Mouse (Mus musculus): ENCODE data around the gene Uqcrc2. TPM values are rescaled to one million over a fixed set of nuclear protein-coding genes. Genes with fewer than 3 reads are reported as not detected.

Gene Uqcrc2
- polyA plus RNA-seq, 1 experiment from 2014 or later: 181 TPM

DNA sequence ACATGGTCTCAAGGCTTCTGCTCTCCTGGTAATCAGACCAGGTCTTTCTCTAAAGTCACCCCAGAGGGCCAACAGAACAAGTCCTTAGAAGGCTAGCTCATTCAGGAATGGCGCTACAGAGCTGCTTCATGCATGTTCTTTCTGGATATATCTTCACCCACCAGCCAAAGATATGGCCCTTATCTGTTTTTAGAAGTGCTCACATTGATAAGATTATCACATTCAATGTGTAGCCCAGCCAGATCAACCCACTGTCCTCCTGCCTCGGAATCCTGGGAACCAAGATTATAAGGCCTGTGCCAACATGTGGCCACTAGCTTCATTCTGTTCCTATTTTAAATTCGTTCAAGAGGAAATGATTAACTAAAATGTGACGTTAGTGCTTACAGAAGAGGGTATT lies 47.0 kb downstream of the Uqcrc2 start:
- Histone ChIP-seq H3K27ac (ENCODE audit: low read length) (no peak overlapping the region), H3K36me3 (ENCODE audit: control insufficient read depth, insufficient read depth, low read length) (no peaks in the 10 kb centered on the region), H3K4me3 (ENCODE audit: low read length) (no peak overlapping the region), H3K27me3 (ENCODE audit: control insufficient read depth, insufficient read depth, low read depth, low read length) (no peaks in the 10 kb centered on the region), H3K4me1 (replicated peaks; ENCODE audit: control insufficient read depth, insufficient read depth, low read length) (peaks cover 37% of the 10 kb centered on the region), H3K9me3 (ENCODE audit: control insufficient read depth, low read length) (no peaks in the 10 kb centered on the region), H3K9ac (ENCODE audit: low read length) (no peak overlapping the region), H3K4me2 (ENCODE audit: low read depth, low read length) (no peak overlapping the region)
- no peak for ATAC-seq (ENCODE audit: low read depth)
- 53% methylated on average over 4 of the region's 4 CpGs for WGBS

DNA sequence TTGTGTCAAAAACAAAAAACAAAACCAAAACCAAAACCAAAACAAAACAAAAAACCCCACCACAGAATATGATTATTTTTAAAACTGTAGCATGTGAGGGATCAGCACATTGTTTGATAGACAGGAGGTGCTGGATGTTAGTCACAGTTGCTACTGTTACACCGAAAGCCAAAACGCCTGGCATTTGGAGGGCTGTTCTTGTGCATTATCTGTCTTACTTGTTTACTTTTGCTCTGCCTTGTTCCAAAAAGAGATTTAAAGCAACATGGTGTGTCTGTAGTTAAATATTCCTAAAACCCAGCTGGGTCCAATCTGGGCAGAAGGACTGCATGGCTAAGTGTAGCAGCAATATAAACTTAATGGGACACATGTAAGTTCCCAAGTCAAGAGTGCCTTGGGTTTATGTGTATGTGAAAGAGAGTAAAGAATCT lies 49.8 kb downstream of the Uqcrc2 start:
- no peaks in the 10 kb centered on the region for H3K9me3 ChIP-seq (ENCODE audit: control insufficient read depth, low read length)
- H3K9ac ChIP-seq (ENCODE audit: low read length): no peak overlapping the region
- peak overlapping the region; percentile 25 for H3K4me2 ChIP-seq (ENCODE audit: low read depth, low read length)
- peaks cover 20% of the 10 kb centered on the region for H3K4me1 ChIP-seq (replicated peaks; ENCODE audit: control insufficient read depth, insufficient read depth, low read length)
- H3K27ac ChIP-seq (ENCODE audit: low read length): peak overlapping the region; percentile 67
- H3K27me3 ChIP-seq (ENCODE audit: control insufficient read depth, insufficient read depth, low read depth, low read length): no peaks in the 10 kb centered on the region
- no peaks in the 10 kb centered on the region for H3K36me3 ChIP-seq (ENCODE audit: control insufficient read depth, insufficient read depth, low read length)
- ATAC-seq (ENCODE audit: low read depth): peak; percentile 90
- H3K4me3 ChIP-seq (ENCODE audit: low read length): no peak overlapping the region
- WGBS: 50% methylated on average over 2 of the region's 2 CpGs

DNA sequence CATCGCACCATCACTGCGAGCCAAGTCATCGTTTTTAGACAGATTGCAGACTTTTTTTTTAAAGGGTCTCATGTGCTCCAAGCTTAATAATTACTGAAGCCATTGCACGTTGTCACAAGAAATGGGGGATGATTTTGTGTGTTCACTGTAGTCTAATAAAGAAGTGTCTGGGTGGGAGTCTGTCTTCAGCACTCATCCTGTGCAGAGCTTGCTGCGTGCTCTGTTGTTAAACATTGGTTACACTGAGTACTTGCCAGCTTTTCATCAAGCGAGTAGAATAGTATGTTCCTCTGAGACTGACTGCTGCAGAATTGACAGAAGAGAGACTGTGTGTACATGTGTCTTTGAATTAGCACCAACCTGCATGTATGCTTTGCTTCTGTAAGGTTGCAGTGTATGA lies 50.3 kb downstream of the Uqcrc2 start:
- Histone ChIP-seq H3K9ac (ENCODE audit: low read length) (no peak overlapping the region), H3K4me1 (replicated peaks; ENCODE audit: control insufficient read depth, insufficient read depth, low read length) (peaks cover 15% of the 10 kb centered on the region), H3K9me3 (ENCODE audit: control insufficient read depth, low read length) (no peaks in the 10 kb centered on the region), H3K4me2 (ENCODE audit: low read depth, low read length) (peak overlapping the region; percentile 25), H3K4me3 (ENCODE audit: low read length) (no peak overlapping the region), H3K27me3 (ENCODE audit: control insufficient read depth, insufficient read depth, low read depth, low read length) (no peaks in the 10 kb centered on the region), H3K36me3 (ENCODE audit: control insufficient read depth, insufficient read depth, low read length) (no peaks in the 10 kb centered on the region), H3K27ac (ENCODE audit: low read length) (peak overlapping the region; percentile 67)
- WGBS: 53% methylated on average over 6 of the region's 6 CpGs
- ATAC-seq (ENCODE audit: low read depth): peak; percentile 79

DNA sequence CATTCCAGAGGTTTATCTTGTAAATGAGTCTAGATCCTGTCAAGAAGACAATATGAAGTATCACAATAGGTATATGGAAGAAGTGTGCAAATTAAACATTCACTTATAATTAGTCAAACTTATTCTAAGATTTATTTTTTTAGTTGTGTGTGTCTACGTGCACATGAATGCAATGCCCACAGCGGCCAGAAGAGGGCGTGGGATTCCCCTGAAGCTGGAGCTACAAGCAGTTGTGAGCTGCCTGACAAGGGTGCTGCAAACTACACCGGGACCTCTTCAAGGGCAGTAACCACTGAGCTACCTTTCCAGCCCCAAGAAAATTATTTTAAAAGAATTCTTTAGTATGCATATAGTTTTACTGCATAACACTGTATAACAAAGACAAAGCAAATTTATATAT lies 55.7 kb downstream of the Uqcrc2 start:
- no peaks in the 10 kb centered on the region for H3K27me3 ChIP-seq (ENCODE audit: control insufficient read depth, insufficient read depth, low read depth, low read length)
- no peak for ATAC-seq (ENCODE audit: low read depth)
- no peak overlapping the region for H3K4me2 ChIP-seq (ENCODE audit: low read depth, low read length)
- H3K4me1 ChIP-seq (replicated peaks; ENCODE audit: control insufficient read depth, insufficient read depth, low read length): peaks cover 2% of the 10 kb centered on the region; the same call in 1 of the 2 replicates
- no peak overlapping the region for H3K27ac ChIP-seq (ENCODE audit: low read length)
- no peak overlapping the region for H3K9ac ChIP-seq (ENCODE audit: low read length)
- WGBS: 76% methylated on average over 4 of the region's 4 CpGs
- H3K36me3 ChIP-seq (ENCODE audit: control insufficient read depth, insufficient read depth, low read length): no peaks in the 10 kb centered on the region
- H3K4me3 ChIP-seq (ENCODE audit: low read length): no peak overlapping the region
- no peaks in the 10 kb centered on the region for H3K9me3 ChIP-seq (ENCODE audit: control insufficient read depth, low read length)

DNA sequence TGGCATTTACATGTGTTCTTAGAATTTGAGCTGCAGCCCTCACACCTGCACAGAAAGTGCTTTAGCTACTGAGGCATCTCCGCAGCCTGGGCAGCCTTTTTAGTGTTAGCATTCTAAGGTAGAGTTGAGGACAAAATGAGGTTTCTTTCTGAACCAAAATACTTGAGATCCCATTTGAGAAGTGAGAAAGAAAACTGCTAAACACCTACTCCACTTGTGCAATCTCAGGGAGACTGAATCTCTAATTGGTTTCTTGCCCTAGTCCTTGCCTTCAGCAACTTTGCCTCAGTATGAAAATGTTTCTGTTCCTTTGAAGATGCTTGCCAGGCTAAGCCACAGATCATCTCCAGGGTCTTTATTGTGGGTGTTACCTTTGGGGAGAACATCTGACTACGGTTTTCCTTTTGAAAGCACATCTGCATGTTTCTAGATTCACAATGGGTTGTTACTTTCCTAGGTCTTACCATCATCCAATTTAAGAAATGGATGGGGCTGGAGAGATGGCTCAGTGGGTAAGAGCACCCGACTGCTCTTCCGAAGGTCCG lies 58.9 kb downstream of the Uqcrc2 start:
- H3K4me2 ChIP-seq (ENCODE audit: low read depth, low read length): no peak overlapping the region
- H3K9me3 ChIP-seq (ENCODE audit: control insufficient read depth, low read length): no peaks in the 10 kb centered on the region
- no peaks in the 10 kb centered on the region for H3K36me3 ChIP-seq (ENCODE audit: control insufficient read depth, insufficient read depth, low read length)
- no peaks in the 10 kb centered on the region for H3K4me1 ChIP-seq (replicated peaks; ENCODE audit: control insufficient read depth, insufficient read depth, low read length)
- no peak for ATAC-seq (ENCODE audit: low read depth)
- no peak overlapping the region for H3K4me3 ChIP-seq (ENCODE audit: low read length)
- no peak overlapping the region for H3K9ac ChIP-seq (ENCODE audit: low read length)
- no peaks in the 10 kb centered on the region for H3K27me3 ChIP-seq (ENCODE audit: control insufficient read depth, insufficient read depth, low read depth, low read length)
- no peak overlapping the region for H3K27ac ChIP-seq (ENCODE audit: low read length)
- 96% methylated on average over 5 of the region's 5 CpGs for WGBS

DNA sequence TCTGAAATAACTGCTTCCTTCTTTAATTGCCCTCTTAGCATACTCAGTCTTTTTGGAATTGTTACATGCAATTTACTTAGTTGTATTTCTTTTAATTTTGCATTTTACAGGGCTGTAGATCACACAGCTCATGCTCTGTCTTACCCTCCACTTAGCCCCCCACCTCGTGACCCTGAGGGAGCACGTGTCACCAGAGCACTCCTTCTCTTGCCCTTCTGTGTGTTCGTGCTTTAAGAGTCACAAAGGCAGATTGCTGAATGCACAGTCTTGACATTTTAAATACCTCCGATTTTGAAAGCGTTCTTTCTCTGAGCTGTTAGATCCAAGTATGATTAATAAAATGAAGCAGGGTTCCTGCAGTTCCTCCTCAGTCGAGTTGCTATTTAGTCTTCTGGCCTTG lies 60.2 kb downstream of the Uqcrc2 start:
- Histone ChIP-seq H3K9ac (ENCODE audit: low read length) (no peak overlapping the region), H3K4me3 (ENCODE audit: low read length) (no peak overlapping the region), H3K27me3 (ENCODE audit: control insufficient read depth, insufficient read depth, low read depth, low read length) (no peaks in the 10 kb centered on the region), H3K27ac (ENCODE audit: low read length) (no peak overlapping the region), H3K36me3 (ENCODE audit: control insufficient read depth, insufficient read depth, low read length) (no peaks in the 10 kb centered on the region), H3K9me3 (ENCODE audit: control insufficient read depth, low read length) (no peaks in the 10 kb centered on the region), H3K4me2 (ENCODE audit: low read depth, low read length) (no peak overlapping the region), H3K4me1 (replicated peaks; ENCODE audit: control insufficient read depth, insufficient read depth, low read length) (no peaks in the 10 kb centered on the region)
- ATAC-seq (ENCODE audit: low read depth): no peak
- WGBS: 35% methylated on average over 6 of the region's 6 CpGs

DNA sequence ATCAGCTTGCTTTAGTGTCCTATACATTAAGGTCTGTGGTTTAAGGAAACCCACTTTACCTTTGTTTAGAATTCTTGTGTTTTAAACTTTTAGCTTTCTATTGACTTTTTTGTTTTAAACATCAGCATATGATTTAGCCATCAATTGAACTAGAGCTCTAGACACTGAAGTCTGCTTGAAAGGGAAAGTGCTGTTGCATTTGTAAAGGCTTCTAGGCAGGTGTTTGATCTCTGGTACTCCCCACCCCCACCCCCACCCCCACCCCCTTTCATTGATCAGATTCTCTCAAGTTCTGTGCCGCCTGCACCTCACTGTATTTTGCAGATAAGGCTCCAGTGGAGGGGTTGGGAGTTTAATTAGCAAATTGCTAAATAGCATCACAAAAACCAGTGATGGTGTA lies 60.7 kb downstream of the Uqcrc2 start:
- 79% methylated on average over 1 of the region's 1 CpGs for WGBS
- no peak overlapping the region for H3K9ac ChIP-seq (ENCODE audit: low read length)
- H3K27me3 ChIP-seq (ENCODE audit: control insufficient read depth, insufficient read depth, low read depth, low read length): no peaks in the 10 kb centered on the region

DNA sequence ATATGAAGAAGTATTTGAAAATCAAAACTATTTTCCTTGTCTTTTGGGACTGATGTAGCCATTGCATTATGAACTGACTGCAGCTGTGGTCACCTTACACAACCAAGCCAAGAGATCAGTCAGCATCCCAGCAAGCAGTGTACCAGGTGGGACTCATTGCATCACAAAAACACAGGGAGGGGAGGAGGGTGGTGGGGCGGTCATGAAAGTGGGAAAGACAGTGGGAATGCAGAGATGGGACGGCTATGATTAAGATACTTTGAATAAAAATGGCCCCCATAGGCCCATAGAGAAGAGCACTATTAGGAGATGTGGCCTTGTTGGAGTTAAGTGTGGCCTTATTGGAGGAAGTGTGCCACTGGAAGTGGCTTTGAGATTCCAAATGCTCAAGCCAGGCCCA lies 61.4 kb downstream of the Uqcrc2 start:
- Histone ChIP-seq H3K4me3 (ENCODE audit: low read length) (no peak overlapping the region), H3K4me1 (replicated peaks; ENCODE audit: control insufficient read depth, insufficient read depth, low read length) (no peaks in the 10 kb centered on the region), H3K4me2 (ENCODE audit: low read depth, low read length) (no peak overlapping the region), H3K9ac (ENCODE audit: low read length) (no peak overlapping the region), H3K27ac (ENCODE audit: low read length) (no peak overlapping the region), H3K9me3 (ENCODE audit: control insufficient read depth, low read length) (no peaks in the 10 kb centered on the region), H3K36me3 (ENCODE audit: control insufficient read depth, insufficient read depth, low read length) (no peaks in the 10 kb centered on the region), H3K27me3 (ENCODE audit: control insufficient read depth, insufficient read depth, low read depth, low read length) (no peaks in the 10 kb centered on the region)
- 92% methylated on average over 2 of the region's 2 CpGs for WGBS
- no peak for ATAC-seq (ENCODE audit: low read depth)

More for the DNA sequence above, 60.7 kb downstream of the Uqcrc2 start:
- no peak overlapping the region for H3K4me3 ChIP-seq (ENCODE audit: low read length)
- no peak overlapping the region for H3K4me2 ChIP-seq (ENCODE audit: low read depth, low read length)
- ATAC-seq (ENCODE audit: low read depth): no peak
- no peaks in the 10 kb centered on the region for H3K9me3 ChIP-seq (ENCODE audit: control insufficient read depth, low read length)
- no peaks in the 10 kb centered on the region for H3K36me3 ChIP-seq (ENCODE audit: control insufficient read depth, insufficient read depth, low read length)
- H3K4me1 ChIP-seq (replicated peaks; ENCODE audit: control insufficient read depth, insufficient read depth, low read length): no peaks in the 10 kb centered on the region
- H3K27ac ChIP-seq (ENCODE audit: low read length): no peak overlapping the region

DNA sequence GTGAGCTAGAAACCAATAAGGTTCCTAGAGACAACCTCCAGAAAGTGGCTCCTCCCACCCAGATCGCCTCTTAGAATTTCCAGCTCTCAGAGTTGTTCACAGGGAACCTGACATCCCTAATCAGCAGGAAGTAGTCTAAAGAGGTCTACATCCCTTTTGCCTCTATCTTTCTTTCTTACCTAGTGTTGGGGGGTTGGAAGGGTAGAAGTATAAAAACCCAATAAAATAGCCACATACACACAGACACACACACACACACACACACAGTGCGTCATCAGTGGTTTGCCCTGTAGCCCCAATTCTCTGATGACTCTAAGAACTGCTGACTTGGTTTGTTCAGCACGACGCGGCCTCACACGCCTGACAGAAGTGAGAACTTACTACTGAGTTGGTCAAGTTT lies 64.6 kb downstream of the Uqcrc2 start:
- no peak overlapping the region for H3K4me2 ChIP-seq (ENCODE audit: low read depth, low read length)
- H3K27me3 ChIP-seq (ENCODE audit: control insufficient read depth, insufficient read depth, low read depth, low read length): no peaks in the 10 kb centered on the region
- H3K9me3 ChIP-seq (ENCODE audit: control insufficient read depth, low read length): no peaks in the 10 kb centered on the region
- ATAC-seq (ENCODE audit: low read depth): no peak
- no peak overlapping the region for H3K4me3 ChIP-seq (ENCODE audit: low read length)
- no peak overlapping the region for H3K9ac ChIP-seq (ENCODE audit: low read length)
- no peaks in the 10 kb centered on the region for H3K4me1 ChIP-seq (replicated peaks; ENCODE audit: control insufficient read depth, insufficient read depth, low read length)
- 87% methylated on average over 6 of the region's 6 CpGs for WGBS
- no peaks in the 10 kb centered on the region for H3K36me3 ChIP-seq (ENCODE audit: control insufficient read depth, insufficient read depth, low read length)
- H3K27ac ChIP-seq (ENCODE audit: low read length): no peak overlapping the region

DNA sequence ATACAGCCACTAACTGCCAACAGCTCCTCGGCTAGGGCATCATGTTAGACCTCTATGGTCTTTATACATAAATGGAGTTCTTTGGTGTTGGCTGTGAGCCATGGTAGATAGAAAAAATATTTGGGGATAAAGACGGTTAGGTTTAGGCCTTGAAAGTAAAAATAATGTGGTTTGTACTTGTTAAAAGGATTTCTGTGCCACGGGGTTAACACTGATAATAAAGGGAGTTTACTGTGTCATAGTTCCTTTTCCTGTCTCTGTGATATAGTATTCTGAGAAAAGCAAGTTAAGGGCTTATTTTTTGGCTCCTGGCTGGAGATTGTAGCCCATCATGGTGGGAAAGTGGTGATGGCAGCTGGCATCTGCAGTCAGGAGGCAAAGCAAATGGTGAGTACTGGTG lies 68.9 kb downstream of the Uqcrc2 start:
- no peaks in the 10 kb centered on the region for H3K27me3 ChIP-seq (ENCODE audit: control insufficient read depth, insufficient read depth, low read depth, low read length)
- H3K9ac ChIP-seq (ENCODE audit: low read length): no peak overlapping the region
- 44% methylated on average over 3 of the region's 3 CpGs for WGBS
- no peaks in the 10 kb centered on the region for H3K36me3 ChIP-seq (ENCODE audit: control insufficient read depth, insufficient read depth, low read length)
- H3K4me2 ChIP-seq (ENCODE audit: low read depth, low read length): no peak overlapping the region
- H3K4me3 ChIP-seq (ENCODE audit: low read length): no peak overlapping the region
- H3K4me1 ChIP-seq (replicated peaks; ENCODE audit: control insufficient read depth, insufficient read depth, low read length): no peaks in the 10 kb centered on the region
- H3K27ac ChIP-seq (ENCODE audit: low read length): no peak overlapping the region
- H3K9me3 ChIP-seq (ENCODE audit: control insufficient read depth, low read length): no peaks in the 10 kb centered on the region
- ATAC-seq (ENCODE audit: low read depth): no peak
